Mouse (Mus musculus) cerebellum, adult 2 months (tissue): Measurements from ENCODE around the gene Cyth4.

ENCODE experiments used
- CTCF ChIP-seq: fragments of 200-500 bp; IDR thresholded peaks from 2 replicates; pipeline ENCODE4 v1.5.1; 2011; ENCODE audit warnings: low read depth, mild to moderate bottlenecking, control low read depth, low read length, moderate library complexity, borderline replicate concordance; ENCODE audit not compliant: insufficient read depth
- POLR2A ChIP-seq: fragments of 200-500 bp; IDR thresholded peaks from 2 replicates; pipeline ENCODE4 v1.6.1; 2011; ENCODE audit warnings: low read length, control low read depth, borderline replicate concordance; ENCODE audit not compliant: insufficient read depth

DNA sequence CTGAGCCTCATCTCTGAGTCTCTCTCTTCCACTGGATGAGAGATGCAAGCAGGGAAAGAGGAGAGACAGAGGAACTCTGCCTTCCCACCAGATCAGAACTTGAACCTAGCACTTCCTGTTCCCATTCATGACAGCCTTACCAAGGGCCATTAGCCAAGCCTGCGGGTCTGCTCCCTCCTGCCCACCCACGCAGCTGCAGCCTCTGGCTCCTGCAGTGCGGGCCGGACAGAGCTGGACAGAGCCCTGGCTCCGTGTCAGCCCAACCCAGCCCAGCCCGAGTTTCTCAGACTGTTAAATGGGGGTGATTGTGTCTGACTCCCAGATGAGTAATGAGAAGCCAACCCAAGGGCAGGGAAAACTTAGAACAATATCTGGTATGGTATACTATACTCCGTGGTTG, 38.4 kb downstream of the Cyth4 start:
- TF ChIP-seq POLR2A (no peak), CTCF (no peak)
